Mouse (Mus musculus) liver, adult 2 months (tissue): Measurements from ENCODE around the gene Mettl17. TPM values are rescaled to one million over a fixed set of nuclear protein-coding genes. Genes with fewer than 3 reads are reported as not detected.
"Not testable (repeated sequence)": the region's sequence is repeated elsewhere in the genome, so short reads cannot be mapped to it uniquely, and the experiment has no call there.

Source experiments
- DNase-seq: peaks from one replicate; pipeline ENCODE4 v3.0.0-alpha.2; 2011; ENCODE audit warnings: low read depth, low spot score; ENCODE audit errors: extremely low read depth
- H3K27ac ChIP-seq: fragments of 200-500 bp; replicated peaks from 2 replicates; pipeline ENCODE4 v1.5.1; 2012; ENCODE audit warnings: low read depth, mild to moderate bottlenecking, control low read depth, inconsistent platforms, low read length; ENCODE audit not compliant: insufficient read depth
- H3K27me3 ChIP-seq: fragments of 200-500 bp; 2 replicates; pipeline ENCODE4 v1.6.1; 2012; ENCODE audit warnings: mild to moderate bottlenecking, moderate library complexity, low read length, inconsistent platforms; ENCODE audit not compliant: control insufficient read depth, insufficient read depth
- H3K36me3 ChIP-seq: fragments of 200-500 bp; 2 replicates; pipeline ENCODE4 v1.6.1; 2012; ENCODE audit warnings: low read length, inconsistent platforms; ENCODE audit not compliant: control insufficient read depth, insufficient read depth
- H3K4me1 ChIP-seq: fragments of 200-500 bp; 2 replicates; pipeline ENCODE4 v1.6.1; 2011; ENCODE audit warnings: low read length; ENCODE audit not compliant: control insufficient read depth, insufficient read depth
- H3K4me3 ChIP-seq: fragments of 200-500 bp; 2 replicates; pipeline ENCODE4 v1.5.1; 2011; ENCODE audit warnings: low read depth, mild to moderate bottlenecking, control low read depth, low read length, moderate library complexity; ENCODE audit not compliant: insufficient read depth
- H3K79me2 ChIP-seq: fragments of 200-500 bp; 2 replicates; pipeline ENCODE4 v1.6.1; 2012; ENCODE audit warnings: inconsistent platforms, mild to moderate bottlenecking, low read length, moderate library complexity; ENCODE audit not compliant: control insufficient read depth, insufficient read depth
- H3K9ac ChIP-seq: fragments of 200-500 bp; 2 replicates; pipeline ENCODE4 v1.6.1; 2012; ENCODE audit warnings: low read depth, mild to moderate bottlenecking, control low read depth, inconsistent platforms, low read length
- CTCF ChIP-seq: fragments of 200-500 bp; IDR thresholded peaks from 2 replicates; pipeline ENCODE4 v1.5.1; 2011; ENCODE audit warnings: low read depth, low read length, control low read depth
- POLR2A ChIP-seq: fragments of 200-500 bp; IDR thresholded peaks from 2 replicates; pipeline ENCODE4 v1.6.1; 2011; ENCODE audit warnings: low read length, control low read depth; ENCODE audit not compliant: insufficient read depth; ENCODE audit errors: extremely low read depth
- WGBS: fragments of 180-500 bp; shearing (Covaris S2); methylation state at CpG from one replicate; pipeline ENCODE4 v1.1.7; 2018; 5-methylcytosine and 5-hydroxymethylcytosine counted together
- polyA plus RNA-seq: library from polyadenylated mRNA; depleted of rRNA; stranded (reverse); fragments of >200 nt; gene quantifications from 2 replicates; pipeline ENCODE4 v1.2.3, GENCODE M21; 2012; rRNA removed
- total RNA-seq: library from RNA; depleted of rRNA; stranded (reverse); fragments of >200 nt; gene quantifications from 2 replicates; pipeline ENCODE4 v1.2.3, GENCODE M21; 2014; rRNA removed

Mettl17 gene
- total RNA-seq (14.0 and 23.2 TPM in 2 replicates), polyA plus RNA-seq (18.2 and 21.0 TPM in 2 replicates)

DNA sequence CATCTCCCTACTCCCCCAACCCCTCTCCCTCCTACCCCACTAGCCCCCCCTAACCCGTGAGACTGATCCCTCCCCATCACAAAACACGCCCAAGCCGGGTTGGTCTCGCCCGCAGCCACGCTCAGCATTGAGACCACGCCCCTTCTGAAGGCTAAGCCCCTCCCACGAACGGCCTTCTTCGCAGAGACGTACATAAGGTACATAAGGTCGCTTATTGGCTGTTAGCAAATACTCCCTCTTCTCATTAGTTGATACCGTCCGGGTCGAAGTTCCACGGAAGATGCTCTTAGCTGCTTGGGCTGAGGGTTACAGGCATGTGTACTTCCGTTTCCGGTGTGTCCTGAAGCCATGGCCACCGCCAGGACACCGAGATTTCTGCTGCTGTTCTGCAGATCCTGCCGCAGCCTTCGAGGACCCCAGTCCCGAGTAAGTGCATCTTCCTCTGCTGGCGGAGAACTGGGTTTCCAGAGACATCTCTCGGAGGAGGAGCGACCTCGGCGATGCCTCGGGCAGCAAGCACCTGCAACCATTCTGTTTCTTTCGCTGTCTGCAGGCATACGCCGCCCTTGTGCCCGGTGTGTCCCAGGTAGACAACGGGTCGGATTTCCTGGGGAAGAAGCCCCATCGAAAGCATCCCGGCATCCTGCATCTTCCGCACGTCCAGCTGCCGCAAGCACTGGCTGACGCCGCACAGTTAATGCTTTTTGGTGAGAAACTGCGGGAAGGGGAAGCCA lies at the start of gene Mettl17:
Gene Mettl17, plus strand, starts transcription at position 245 of the 734 bp plus-strand sequence.
- Histone ChIP-seq H3K79me2 (no peaks in the 10 kb centered on the region), H3K27ac (peak within 1 kb of the TSS; percentile 40), H3K4me3 (peak within 1 kb of the TSS; percentile 86), H3K36me3 (peaks cover 22% of the 10 kb centered on the region), H3K9ac (peak within 1 kb of the TSS; percentile 73), H3K27me3 (no peaks in the 10 kb centered on the region), H3K4me1 (peaks cover 4% of the 10 kb centered on the region; the same call in 1 of the 2 replicates)
- WGBS, result under 1% methylated on average over 43 of the region's 43 CpGs
- peak; percentile 20; the same call in 1 of the 2 replicates for TF ChIP-seq CTCF
- 0 out of 2 replicates have a peak, but pooled peaks have one; percentile 51 for TF ChIP-seq POLR2A
- peak; percentile 99 for DNase-seq

- not testable (repeated sequence) for H3K4me3 ChIP-seq, H3K36me3 ChIP-seq, H3K9ac ChIP-seq, H3K79me2 ChIP-seq, H3K27me3 ChIP-seq, DNase-seq, H3K27ac ChIP-seq, H3K4me1 ChIP-seq
- WGBS, result 14% methylated on average over 2 of the region's 2 CpGs
- TF ChIP-seq CTCF, result peak; percentile 30; the same call in 1 of the 2 replicates
Observed at GRCm38 (mm10) chr14:51838480-51838879, 46.2 kb upstream of the Mettl17 start.

DNA sequence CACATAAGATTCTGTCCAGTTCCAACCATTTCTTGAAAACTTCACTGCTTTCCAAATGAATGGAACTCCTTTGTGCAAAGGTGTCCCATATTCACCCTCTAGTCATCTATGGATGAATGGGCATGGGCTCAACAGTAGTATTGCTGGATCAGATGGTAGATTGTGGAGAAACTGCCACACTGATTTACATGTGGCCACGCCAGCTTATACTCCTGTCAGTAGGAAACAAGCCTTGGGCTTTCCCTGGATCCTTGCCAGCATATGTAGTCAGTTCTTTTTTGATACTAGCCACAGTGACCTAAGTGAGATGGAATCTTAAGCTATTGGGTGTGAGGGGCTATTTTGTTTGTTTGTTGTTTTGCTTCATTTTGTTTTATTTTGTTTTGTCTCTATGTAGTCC lies 42.4 kb upstream of the Mettl17 start:
- no peak for TF ChIP-seq CTCF
- no peak for DNase-seq
- H3K79me2 ChIP-seq, result no peaks in the 10 kb centered on the region
- H3K4me3 ChIP-seq, result no peak overlapping the region
- no peaks in the 10 kb centered on the region for H3K4me1 ChIP-seq
- no peaks in the 10 kb centered on the region for H3K36me3 ChIP-seq
- H3K27ac ChIP-seq, result no peak overlapping the region
- no peak overlapping the region for H3K9ac ChIP-seq
- no peaks in the 10 kb centered on the region for H3K27me3 ChIP-seq
- whole genome bisulfite sequencing, result 91% methylated on average over 1 of the region's 1 CpGs

- no peak overlapping the region for H3K9ac ChIP-seq
- H3K4me3 ChIP-seq, result no peak overlapping the region
- no peaks in the 10 kb centered on the region; the same call in 1 of the 2 replicates for H3K27me3 ChIP-seq
- TF ChIP-seq POLR2A, result no peak
- TF ChIP-seq CTCF, result no peak
- no peak for DNase-seq
- no peaks in the 10 kb centered on the region for H3K4me1 ChIP-seq
- no peaks in the 10 kb centered on the region for H3K79me2 ChIP-seq
- no peaks in the 10 kb centered on the region for H3K36me3 ChIP-seq
- WGBS, result 85% methylated on average over 2 of the region's 2 CpGs
- no peak overlapping the region for H3K27ac ChIP-seq
Observed at GRCm38 (mm10) chr14:51842781-51843180, 41.9 kb upstream of the Mettl17 start.

GRCm38 (mm10) chr14:51843882-51844281 lies 40.8 kb upstream of the Mettl17 start:
- H3K79me2 ChIP-seq, result no peaks in the 10 kb centered on the region
- H3K4me1 ChIP-seq, result no peaks in the 10 kb centered on the region
- TF ChIP-seq CTCF (no peak), POLR2A (no peak)
- H3K27me3 ChIP-seq, result no peaks in the 10 kb centered on the region; the same call in 1 of the 2 replicates
- no peak for DNase-seq
- no peak overlapping the region for H3K9ac ChIP-seq
- no peak overlapping the region for H3K27ac ChIP-seq
- H3K36me3 ChIP-seq, result no peaks in the 10 kb centered on the region
- no peak overlapping the region for H3K4me3 ChIP-seq

GRCm38 (mm10) chr14:51846566-51846965 lies 38.1 kb upstream of the Mettl17 start:
- H3K36me3 ChIP-seq, result no peaks in the 10 kb centered on the region
- H3K4me1 ChIP-seq, result no peaks in the 10 kb centered on the region
- TF ChIP-seq CTCF (no peak), POLR2A (no peak)
- H3K27me3 ChIP-seq, result no peaks in the 10 kb centered on the region; the same call in 1 of the 2 replicates
- no peak overlapping the region for H3K4me3 ChIP-seq
- H3K27ac ChIP-seq, result no peak overlapping the region
- WGBS, result 64% methylated on average over 3 of the region's 3 CpGs
- no peak overlapping the region for H3K9ac ChIP-seq
- DNase-seq, result no peak
- no peaks in the 10 kb centered on the region for H3K79me2 ChIP-seq
